Mouse (Mus musculus) forebrain, embryonic 14.5 days (tissue): ENCODE data around the gene E2f4. TPM values are rescaled to one million over a fixed set of nuclear protein-coding genes. Genes with fewer than 3 reads are reported as not detected.

Experiments
- ATAC-seq: fragments of 200-750 bp; cut with Nextera tagmentation; 2 replicates; pipeline ENCODE4 v1.8.0; 2017; ENCODE audit warnings: mild to moderate bottlenecking, moderate library complexity
- DNase-seq: peaks from one replicate; pipeline ENCODE4 v3.0.0-alpha.2; 2015; ENCODE audit warnings: low spot score
- H3K27ac ChIP-seq: fragments of 300-500 bp; sonication (generic); 2 replicates; pipeline ENCODE4 v1.5.1; 2014; ENCODE audit warnings: low read depth, mild to moderate bottlenecking, control low read depth, low read length, moderate library complexity
- H3K27me3 ChIP-seq: fragments of 300-500 bp; sonication (generic); replicated peaks from 2 replicates; pipeline ENCODE4 v1.6.1; 2014; ENCODE audit warnings: low read length, control low read depth, mixed read lengths; ENCODE audit not compliant: control insufficient read depth, insufficient read depth
- H3K36me3 ChIP-seq: fragments of 300-500 bp; sonication (generic); 2 replicates; pipeline ENCODE4 v1.6.1; 2014; ENCODE audit warnings: low read length, control low read depth; ENCODE audit not compliant: control insufficient read depth, insufficient read depth
- H3K4me1 ChIP-seq: fragments of 300-500 bp; sonication (generic); 2 replicates; pipeline ENCODE4 v1.6.1; 2014; ENCODE audit warnings: antibody characterized with exemption, low read length, control low read depth; ENCODE audit not compliant: control insufficient read depth, insufficient read depth
- H3K4me2 ChIP-seq: fragments of 300-500 bp; sonication (generic); 2 replicates; pipeline ENCODE4 v1.6.1; 2014; ENCODE audit warnings: mild to moderate bottlenecking, control low read depth, low read length
- H3K4me3 ChIP-seq: fragments of 300-500 bp; sonication (generic); 2 replicates; pipeline ENCODE4 v1.5.1; 2014; ENCODE audit warnings: low read depth, low read length, control low read depth
- H3K9ac ChIP-seq: fragments of 300-500 bp; sonication (generic); 2 replicates; pipeline ENCODE4 v1.6.1; 2014; ENCODE audit warnings: mild to moderate bottlenecking, low read length, control low read depth, moderate library complexity
- H3K9me3 ChIP-seq: fragments of 300-500 bp; sonication (generic); replicated peaks from 2 replicates; pipeline ENCODE4 v1.6.1; 2016; ENCODE audit warnings: low read length, control low read depth, mixed read lengths; ENCODE audit not compliant: control insufficient read depth
- WGBS: fragments of 180-500 bp; shearing (Covaris S2); extraction: QIAGEN DNeasy Blood & Tissue Kit; methylation state at CpG from one replicate; pipeline ENCODE4 v1.1.7; 2014; 5-methylcytosine and 5-hydroxymethylcytosine counted together
- polyA plus RNA-seq: library from polyadenylated mRNA; unstranded; fragments of >200 nt; fragmentation: Nextera tagmentation; extraction: Ambion mirVana; gene quantifications from 2 replicates; pipeline ENCODE4 v1.2.1, GENCODE M21; 2014

Gene E2f4
- polyA plus RNA-seq, 1 experiment from 2014 or later: 50.8 TPM

DNA sequence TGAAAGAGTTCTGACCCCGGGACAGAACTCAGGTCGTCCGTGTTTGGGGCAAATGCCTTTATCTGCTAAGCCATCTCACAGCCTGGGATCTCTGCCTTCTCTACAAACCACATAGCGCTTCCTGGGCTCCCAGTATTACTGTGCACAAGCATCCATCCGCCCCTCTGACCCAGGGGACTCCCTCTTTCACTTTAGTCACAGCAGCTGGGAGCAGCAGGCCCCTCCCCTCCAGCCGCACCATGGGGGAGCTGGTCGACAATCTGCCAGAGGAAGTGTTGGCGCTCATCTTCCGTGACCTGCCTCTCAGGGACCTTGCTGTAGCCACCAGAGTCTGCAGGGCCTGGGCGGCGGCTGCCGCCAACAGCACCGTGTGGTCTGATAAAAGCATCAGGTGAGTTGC is 30.7 kb upstream of the E2f4 start:
- H3K4me1 ChIP-seq: peaks cover 5% of the 10 kb centered on the region; the same call in 1 of the 2 replicates
- no peak for ATAC-seq
- no peaks in the 10 kb centered on the region for H3K9me3 ChIP-seq
- no peak overlapping the region for H3K4me2 ChIP-seq
- no peaks in the 10 kb centered on the region for H3K36me3 ChIP-seq
- H3K27me3 ChIP-seq: peaks cover 88% of the 10 kb centered on the region
- 7% methylated on average over 13 of the region's 13 CpGs for WGBS
- H3K9ac ChIP-seq: no peak overlapping the region
- H3K27ac ChIP-seq: no peak overlapping the region
- H3K4me3 ChIP-seq: no peak overlapping the region
- DNase-seq: no peak

DNA sequence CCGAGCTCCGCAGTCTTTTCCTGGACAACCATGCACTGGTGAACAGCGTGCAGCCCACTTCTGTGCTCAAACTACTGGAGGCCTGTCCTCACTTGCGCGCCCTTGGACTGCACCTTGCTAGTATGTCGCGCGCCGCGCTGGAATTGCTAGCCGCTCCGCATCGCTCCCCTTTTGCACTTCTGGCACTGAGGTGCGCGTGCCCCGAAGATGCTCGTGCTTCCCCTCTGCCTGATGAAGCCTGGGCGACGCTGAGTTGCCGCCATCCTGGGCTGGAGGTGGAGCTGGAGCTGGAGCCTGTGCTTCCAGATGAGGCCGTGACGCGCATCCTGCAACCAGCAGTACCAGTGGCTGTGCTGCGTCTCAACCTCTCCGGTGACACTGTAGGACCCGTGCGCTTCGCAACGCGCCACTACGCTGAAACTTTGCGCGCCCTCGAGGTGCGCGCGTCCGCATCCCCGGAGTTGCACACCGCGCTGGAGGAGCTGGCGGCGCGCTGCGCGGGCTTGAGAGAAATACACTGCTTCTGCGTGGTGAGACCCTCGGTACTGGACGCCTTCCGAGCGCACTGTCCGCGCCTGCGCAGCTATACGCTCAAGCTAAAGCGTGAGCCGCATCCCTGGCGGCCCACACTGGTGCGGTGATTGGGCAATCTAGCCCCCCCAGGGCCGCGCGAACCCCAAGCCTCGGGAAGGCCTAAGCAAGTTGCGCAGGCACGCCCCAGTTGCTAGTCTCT is 29.0 kb upstream of the E2f4 start:
- no peaks in the 10 kb centered on the region for H3K9me3 ChIP-seq
- peaks cover 5% of the 10 kb centered on the region; the same call in 1 of the 2 replicates for H3K4me1 ChIP-seq
- peaks cover 95% of the 10 kb centered on the region for H3K27me3 ChIP-seq
- H3K4me3 ChIP-seq: peak overlapping the region; percentile 45
- no peak overlapping the region for H3K27ac ChIP-seq
- no peaks in the 10 kb centered on the region for H3K36me3 ChIP-seq
- peak overlapping the region; percentile 58 for H3K9ac ChIP-seq
- peak overlapping the region; percentile 69 for H3K4me2 ChIP-seq
- ATAC-seq (peak; percentile 85), DNase-seq (peak; percentile 95)
- WGBS: under 1% methylated on average over 65 of the region's 65 CpGs

DNA sequence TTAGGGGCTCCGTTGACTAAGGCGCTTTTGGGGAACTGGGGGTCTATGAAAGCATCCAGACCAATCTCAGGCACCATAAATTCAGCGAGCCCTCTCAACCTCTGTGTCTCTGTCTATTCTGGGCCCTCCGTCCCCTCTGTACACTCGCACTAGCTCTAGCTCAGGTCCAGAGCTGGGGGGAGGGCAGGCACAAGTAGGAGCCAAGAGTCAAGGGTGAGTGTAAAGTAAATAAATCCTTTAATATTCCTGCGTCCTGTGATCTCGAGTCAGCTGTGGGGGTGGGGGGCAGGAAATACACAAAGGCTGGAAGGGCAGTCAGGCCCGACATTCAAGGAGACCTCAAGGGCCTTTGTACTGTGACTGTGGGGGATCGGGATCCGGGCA is 28.4 kb upstream of the E2f4 start:
- H3K9me3 ChIP-seq: no peaks in the 10 kb centered on the region
- DNase-seq (no peak), ATAC-seq (peak; percentile 26; the same call in 1 of the 2 replicates)
- H3K36me3 ChIP-seq: no peaks in the 10 kb centered on the region
- H3K4me3 ChIP-seq: peak overlapping the region; percentile 45
- no peak overlapping the region for H3K27ac ChIP-seq
- H3K4me2 ChIP-seq: peak overlapping the region; percentile 69
- peak overlapping the region; percentile 58 for H3K9ac ChIP-seq
- under 1% methylated on average over 10 of the region's 10 CpGs for WGBS
- peaks cover 95% of the 10 kb centered on the region for H3K27me3 ChIP-seq
- peaks cover 5% of the 10 kb centered on the region; the same call in 1 of the 2 replicates for H3K4me1 ChIP-seq

DNA sequence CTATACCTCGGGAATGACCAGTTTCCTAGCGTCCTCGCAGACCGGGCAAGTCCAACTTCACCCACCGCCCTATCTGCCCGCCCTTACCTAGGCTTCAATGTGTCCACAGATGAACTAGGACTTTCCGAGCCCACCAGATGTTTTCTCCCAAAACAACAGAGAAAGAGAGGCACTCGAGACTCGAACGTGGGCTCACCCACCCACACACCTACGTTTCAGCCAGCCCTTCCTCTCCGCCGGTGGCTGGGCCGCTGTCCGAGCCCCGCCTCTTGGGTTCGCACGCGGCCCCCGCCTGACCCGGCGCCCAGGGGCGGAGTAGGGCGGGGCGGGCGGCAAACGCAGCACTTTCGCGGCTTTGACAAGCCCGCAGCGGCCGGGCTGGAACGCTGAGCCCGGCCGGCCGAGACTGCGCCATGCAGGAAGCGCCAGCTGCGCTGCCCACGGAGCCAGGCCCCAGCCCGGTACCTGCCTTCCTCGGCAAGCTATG is 28.0 kb upstream of the E2f4 start, which contains the start of gene Hsf4:
TSS of gene Hsf4 (plus strand) at position 341 of the 487 bp plus-strand sequence.
- DNase-seq: no peak
- Histone ChIP-seq H3K27ac (no peak within 1 kb of the TSS), H3K27me3 (peaks cover 96% of the 10 kb centered on the region), H3K4me3 (peak within 1 kb of the TSS; percentile 45), H3K9me3 (no peaks in the 10 kb centered on the region), H3K9ac (peak within 1 kb of the TSS; percentile 58), H3K4me2 (peak within 1 kb of the TSS; percentile 69), H3K4me1 (peaks cover 5% of the 10 kb centered on the region; the same call in 1 of the 2 replicates), H3K36me3 (no peaks in the 10 kb centered on the region)
- ATAC-seq: no peak
- WGBS: 1% methylated on average over 39 of the region's 42 CpGs

DNA sequence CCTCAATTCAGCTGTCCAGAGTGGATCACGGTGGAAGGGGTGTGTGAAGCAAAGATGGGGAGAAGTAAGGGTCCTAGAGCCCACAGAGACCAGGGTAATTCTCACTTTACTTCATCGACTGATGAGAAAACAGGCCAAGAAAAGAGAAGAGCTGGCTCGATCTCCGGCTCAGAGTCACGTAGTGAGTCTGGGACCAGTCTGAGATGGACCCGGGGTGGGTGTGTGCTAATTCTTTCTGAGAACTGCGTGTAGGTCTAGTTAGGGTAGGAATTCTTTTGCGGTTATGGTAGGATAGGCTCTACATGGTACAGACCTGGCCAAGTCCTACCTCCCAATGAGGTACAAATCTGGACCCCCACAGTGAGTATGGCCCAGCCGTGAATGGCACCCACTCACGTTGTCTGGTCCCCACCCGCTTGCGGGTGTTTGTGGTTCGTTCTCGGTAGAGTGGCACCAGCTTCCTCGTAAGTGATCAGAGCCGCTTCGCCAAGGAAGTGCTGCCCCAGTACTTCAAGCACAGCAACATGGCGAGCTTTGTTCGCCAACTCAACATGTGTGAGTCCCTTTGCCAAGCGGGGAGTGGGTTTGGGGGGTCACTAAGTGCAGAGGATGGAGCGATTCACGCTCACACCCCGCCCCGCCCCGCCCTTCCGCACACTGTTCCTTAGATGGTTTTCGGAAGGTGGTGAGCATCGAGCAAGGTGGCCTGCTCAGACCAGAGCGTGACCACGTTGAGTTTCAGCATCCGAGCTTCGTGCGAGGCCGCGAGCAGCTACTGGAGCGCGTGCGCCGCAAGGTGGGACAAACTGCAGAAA is 27.2 kb upstream of the E2f4 start:
- H3K9ac ChIP-seq: no peak overlapping the region

DNA sequence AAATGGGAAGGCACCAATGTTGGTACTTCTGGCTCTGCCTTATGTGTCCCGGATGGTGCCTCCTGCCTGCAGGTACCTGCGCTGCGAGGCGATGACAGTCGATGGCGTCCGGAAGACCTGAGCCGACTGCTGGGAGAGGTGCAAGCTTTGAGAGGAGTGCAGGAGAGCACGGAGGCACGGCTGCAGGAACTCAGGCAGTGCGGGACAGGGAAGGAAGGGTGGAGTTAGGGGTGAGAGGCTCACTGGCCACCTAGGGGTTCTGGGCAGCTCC is 26.6 kb upstream of the E2f4 start:
- Histone ChIP-seq H3K27me3 (peaks cover 96% of the 10 kb centered on the region), H3K9ac (no peak overlapping the region), H3K9me3 (no peaks in the 10 kb centered on the region), H3K27ac (no peak overlapping the region), H3K36me3 (no peaks in the 10 kb centered on the region), H3K4me2 (0 out of 2 replicates have a peak overlapping the region, but pooled peaks have one; percentile 69), H3K4me1 (peaks cover 4% of the 10 kb centered on the region; the same call in 1 of the 2 replicates), H3K4me3 (no peak overlapping the region)
- ATAC-seq: no peak
- 0% methylated on average over 11 of the region's 11 CpGs for WGBS
- DNase-seq: no peak

More for the DNA sequence above, 27.2 kb upstream of the E2f4 start:
- H3K4me2 ChIP-seq: peak overlapping the region; percentile 69
- 0 out of 2 replicates have a peak, but pooled peaks cover 3% of the 10 kb centered on the region for H3K4me1 ChIP-seq
- H3K27me3 ChIP-seq: peaks cover 97% of the 10 kb centered on the region
- 2% methylated on average over 39 of the region's 39 CpGs for WGBS
- no peaks in the 10 kb centered on the region for H3K36me3 ChIP-seq
- no peaks in the 10 kb centered on the region for H3K9me3 ChIP-seq
- no peak for DNase-seq
- peak overlapping the region; percentile 45 for H3K4me3 ChIP-seq
- ATAC-seq: no peak
- H3K27ac ChIP-seq: no peak overlapping the region

DNA sequence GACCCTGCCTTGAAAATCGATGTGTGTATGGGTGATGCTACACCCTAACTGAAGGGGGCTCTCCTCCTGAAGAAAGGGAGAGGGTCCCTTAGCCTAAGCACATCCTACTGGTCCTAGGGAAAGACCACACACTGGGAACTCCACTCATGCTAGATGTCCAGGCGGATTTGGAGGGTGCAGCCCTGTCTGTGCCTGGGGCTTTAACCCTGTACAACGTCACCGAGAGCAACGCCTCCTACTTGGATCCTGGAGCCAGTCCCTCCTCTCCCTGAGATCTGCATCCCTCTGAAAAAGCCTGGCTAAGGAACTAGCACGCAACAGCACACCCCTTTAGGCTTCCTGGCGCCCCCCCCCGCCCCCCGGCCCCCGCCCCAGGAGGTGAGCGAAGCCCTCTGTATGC is 22.1 kb upstream of the E2f4 start:
- peaks cover 8% of the 10 kb centered on the region; the same call in 1 of the 2 replicates for H3K36me3 ChIP-seq
- peaks cover 88% of the 10 kb centered on the region for H3K27me3 ChIP-seq
- 4% methylated on average over 9 of the region's 11 CpGs for WGBS
- H3K4me3 ChIP-seq: 0 out of 2 replicates have a peak overlapping the region, but pooled peaks have one; percentile 38
- H3K9me3 ChIP-seq: no peaks in the 10 kb centered on the region
- H3K9ac ChIP-seq: no peak overlapping the region
- ATAC-seq (no peak), DNase-seq (no peak)
- H3K4me2 ChIP-seq: peak overlapping the region; percentile 86
- peaks cover 12% of the 10 kb centered on the region for H3K4me1 ChIP-seq
- no peak overlapping the region for H3K27ac ChIP-seq

DNA sequence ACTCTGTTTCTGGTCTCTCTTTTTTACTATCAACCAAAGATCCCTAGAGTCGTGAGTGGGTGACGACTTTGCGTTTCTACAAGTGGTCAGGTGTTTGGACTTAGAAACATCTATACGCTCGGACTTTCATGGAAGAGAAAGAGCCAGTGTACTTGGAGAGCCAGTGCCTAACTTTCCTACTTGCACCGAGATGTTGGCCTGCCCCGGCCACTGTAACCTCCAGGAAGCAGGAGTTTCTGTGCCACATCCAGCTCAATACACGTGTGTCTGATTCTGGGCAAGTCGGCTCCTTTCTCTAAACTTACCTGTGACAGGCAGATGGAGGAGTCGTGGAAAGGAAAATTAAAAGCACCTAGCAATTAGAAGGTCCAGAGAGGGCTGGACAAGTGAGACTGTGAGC is 21.6 kb upstream of the E2f4 start, which contains the start of gene Nol3:
TSS of gene Nol3 (plus strand) at position 301 of the 400 bp plus-strand sequence.
- Histone ChIP-seq H3K27me3 (peaks cover 84% of the 10 kb centered on the region), H3K4me2 (peak within 1 kb of the TSS; percentile 86), H3K9me3 (no peaks in the 10 kb centered on the region), H3K4me3 (peak within 1 kb of the TSS; percentile 38), H3K9ac (peak within 1 kb of the TSS; percentile 56), H3K36me3 (peaks cover 11% of the 10 kb centered on the region; the same call in 1 of the 2 replicates), H3K4me1 (peaks cover 12% of the 10 kb centered on the region), H3K27ac (no peak within 1 kb of the TSS)
- DNase-seq (no peak), ATAC-seq (no peak)
- 5% methylated on average over 10 of the region's 10 CpGs for WGBS
